Mouse (Mus musculus): ENCODE results near the gene Fkbp1b. TPM values are rescaled to one million over a fixed set of nuclear protein-coding genes. Genes with fewer than 3 reads are reported as not detected.
"Not testable (repeated sequence)": the region's sequence is repeated elsewhere in the genome, so short reads cannot be mapped to it uniquely, and the experiment has no call there.

Gene Fkbp1b
- 10 to 100 TPM; 43.8 to 54.7 TPM for total RNA-seq (2021)

DNA sequence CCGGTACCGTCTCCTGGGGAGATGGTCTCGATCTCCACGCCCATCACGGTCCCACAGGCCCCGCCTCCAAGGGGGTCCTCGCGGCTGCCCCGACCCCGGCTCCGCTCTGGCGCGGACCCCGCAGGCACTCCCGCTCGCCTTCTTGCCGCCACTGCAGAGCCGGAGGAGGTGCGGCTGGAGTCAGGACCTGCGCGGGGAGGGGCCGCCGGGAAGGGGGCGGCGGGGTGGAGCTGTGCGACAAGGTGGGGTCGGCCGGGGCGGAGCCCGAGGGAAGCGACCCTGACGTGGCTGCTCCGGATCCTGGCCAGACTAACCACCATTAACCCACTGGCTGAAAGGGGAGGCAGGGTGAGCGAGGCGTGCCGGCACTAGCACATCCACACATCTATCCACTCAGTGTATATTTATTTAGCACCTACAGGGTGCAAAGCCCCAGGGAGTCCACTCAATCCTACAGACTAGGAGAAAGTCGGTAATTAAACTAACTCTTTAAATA, at the start of gene Fkbp1b:
Fkbp1b (minus strand) TSS at position 200 of the 496 bp plus-strand sequence.
- intact Hi-C loops (cut with DNase I), result loop anchor here (5.0 kb wide), 1 partner anchor 66 kb away; the partner anchor contains the start of gene Ubxn2a
- DNase-seq (ENCODE audit: low spot score in 2 of 2), result peak; percentile 46 to 65

DNA sequence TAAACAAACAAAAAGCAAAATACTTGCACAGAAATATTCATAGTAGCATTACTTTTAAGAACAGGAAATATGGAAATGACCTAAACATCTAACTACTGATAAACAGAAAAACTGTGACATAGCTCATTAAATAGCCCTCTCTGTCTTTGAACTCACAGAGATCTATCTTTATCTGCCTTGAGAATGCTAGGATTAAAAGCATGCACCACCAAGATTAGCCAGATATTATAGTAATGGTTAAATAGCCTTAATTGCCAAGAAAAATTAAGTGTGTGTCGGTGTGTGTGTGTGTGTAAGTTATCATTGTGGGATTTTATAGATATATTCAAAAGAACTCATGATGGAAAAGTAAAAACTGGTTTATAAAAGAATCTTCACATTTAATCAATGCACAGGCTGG, 48.5 kb upstream of the Fkbp1b start:
- DNase-seq (ENCODE audit: low spot score in 2 of 2), result no peak
- intact Hi-C loops (cut with DNase I), result no loop called here

GRCm38 (mm10) chr12:4889251-4889650, 47.9 kb upstream of the Fkbp1b start:
- intact Hi-C loops (cut with DNase I), result no loop called here
- no peak for DNase-seq (ENCODE audit: low spot score in 2 of 2)

GRCm38 (mm10) chr12:4888739-4889138, 47.3 kb upstream of the Fkbp1b start:
- no peak for DNase-seq (ENCODE audit: low spot score in 2 of 2)

DNA sequence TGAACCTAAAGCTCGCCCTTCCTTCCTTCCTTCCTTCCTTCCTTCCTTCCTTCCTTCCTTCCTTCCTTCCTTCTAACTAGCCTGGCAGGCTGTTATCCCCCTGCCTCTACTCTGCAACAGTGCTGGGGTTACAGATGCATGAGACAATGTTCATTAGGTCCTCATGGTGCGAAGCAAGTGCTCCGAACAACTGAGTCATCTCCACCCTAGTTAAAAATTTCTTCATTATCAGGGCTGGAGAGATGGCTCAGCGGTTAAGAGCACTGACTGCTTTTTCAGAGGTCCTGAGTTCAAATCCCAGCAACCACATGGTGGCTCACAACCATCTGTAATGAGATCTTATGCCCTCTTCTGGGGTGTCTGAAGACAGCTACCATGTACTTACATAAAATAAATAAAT, 45.2 kb upstream of the Fkbp1b start:
- intact Hi-C loops (cut with DNase I), result not testable (repeated sequence)

More at GRCm38 (mm10) chr12:4888739-4889138, 47.3 kb upstream of the Fkbp1b start:
- intact Hi-C loops (cut with DNase I), result no loop called here

DNA sequence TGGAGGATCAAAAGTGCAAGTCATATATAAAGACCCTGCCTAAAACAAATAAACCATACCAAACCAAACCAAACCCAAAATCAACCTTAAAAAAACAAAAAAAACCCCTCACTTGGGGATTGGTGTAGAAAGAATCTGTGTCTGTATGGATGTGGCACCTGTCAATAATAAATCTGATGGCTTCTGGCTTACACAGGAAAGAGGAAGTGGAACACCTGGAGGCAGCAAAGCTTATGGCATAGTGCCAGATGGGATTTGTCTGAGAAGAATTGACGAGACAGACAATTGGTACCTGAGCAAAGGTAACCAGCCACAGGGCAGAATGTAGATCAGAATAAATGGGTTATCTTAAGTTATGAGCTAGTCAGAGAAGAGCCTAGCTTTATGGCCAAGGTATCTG, 43.7 kb upstream of the Fkbp1b start:
- DNase-seq (ENCODE audit: low spot score in 2 of 2), result no peak
- intact Hi-C loops (cut with DNase I), result no loop called here

More for the DNA sequence above, 45.2 kb upstream of the Fkbp1b start:
- not testable (repeated sequence) for DNase-seq (ENCODE audit: low spot score in 2 of 2)

DNA sequence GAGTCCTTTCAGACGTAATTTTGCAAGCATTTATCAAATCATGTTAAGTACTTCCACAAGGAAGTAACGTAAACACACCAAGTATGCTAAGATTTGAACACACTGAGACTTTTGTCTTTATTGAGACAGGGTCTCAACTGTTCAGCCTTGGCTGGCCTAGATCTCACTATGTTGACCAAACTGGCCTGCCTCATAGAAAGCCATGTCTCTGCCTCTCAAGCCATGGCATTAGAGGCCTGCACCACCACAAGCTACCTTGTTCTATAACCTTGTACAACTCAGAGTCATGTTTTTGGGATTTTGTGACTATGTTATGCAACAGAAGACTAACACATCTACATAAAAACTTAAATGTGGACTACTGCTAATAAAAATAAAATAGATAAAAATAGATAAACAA, 40.7 kb upstream of the Fkbp1b start:
- intact Hi-C loops (cut with DNase I), result no loop called here
- DNase-seq (ENCODE audit: low spot score in 2 of 2), result no peak

GRCm38 (mm10) chr12:4879048-4879447, 37.7 kb upstream of the Fkbp1b start:
- DNase-seq (ENCODE audit: low spot score in 2 of 2), result no peak

DNA sequence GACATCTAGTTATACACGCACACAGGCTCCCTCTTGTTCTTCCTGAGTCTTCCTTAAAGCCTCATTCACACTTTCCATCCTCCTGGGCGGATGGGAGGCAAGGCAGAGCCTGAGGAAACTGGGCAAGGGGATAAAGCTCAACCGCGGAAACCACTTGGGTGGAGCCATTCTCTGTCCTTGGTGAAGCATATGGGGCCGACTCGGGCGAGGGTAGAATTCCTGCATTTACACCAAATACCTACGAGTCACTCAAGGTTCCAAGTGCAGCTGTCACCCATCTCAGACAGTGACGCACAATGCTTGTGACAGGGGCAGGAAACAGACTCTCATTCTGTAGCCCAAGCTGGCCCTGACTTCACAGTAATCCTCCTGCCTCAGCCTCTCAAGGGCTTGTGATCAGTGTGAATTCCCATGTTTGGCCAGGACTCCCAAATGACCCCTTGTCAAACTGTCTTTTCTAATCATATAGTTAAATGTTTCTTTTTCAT, 36.9 kb upstream of the Fkbp1b start:
- DNase-seq (ENCODE audit: low spot score in 2 of 2), result no peak
- intact Hi-C loops (cut with DNase I), result no loop called here

More at GRCm38 (mm10) chr12:4879048-4879447, 37.7 kb upstream of the Fkbp1b start:
- intact Hi-C loops (cut with DNase I), result no loop called here

DNA sequence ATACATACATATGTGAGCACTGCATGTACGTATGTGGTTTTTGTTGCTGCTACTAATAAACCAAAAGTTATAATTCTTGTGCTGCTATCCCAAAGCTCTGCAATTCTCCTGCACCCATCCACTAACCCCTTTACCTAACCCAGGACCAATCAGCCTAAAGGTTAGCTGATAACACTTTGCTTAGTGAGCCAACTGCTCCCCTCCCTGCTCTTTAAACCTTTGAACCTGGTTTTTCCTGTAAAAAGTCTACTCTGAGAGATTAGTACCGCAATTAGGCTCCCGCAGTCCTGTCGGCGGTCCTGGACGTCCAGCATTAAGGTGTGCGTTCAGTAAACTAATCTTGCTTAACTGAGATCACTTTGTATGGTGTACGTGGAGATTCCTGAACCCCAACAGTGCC, 34.2 kb upstream of the Fkbp1b start:
- no peak for DNase-seq (ENCODE audit: low spot score in 2 of 2)
- intact Hi-C loops (cut with DNase I), result no loop called here

GRCm38 (mm10) chr12:4874161-4874927, 33.0 kb upstream of the Fkbp1b start, which contains the start of gene Mfsd2b:
Mfsd2b (minus strand) TSS chr12:4874359.
- intact Hi-C loops (cut with DNase I), result no loop called here

DNA sequence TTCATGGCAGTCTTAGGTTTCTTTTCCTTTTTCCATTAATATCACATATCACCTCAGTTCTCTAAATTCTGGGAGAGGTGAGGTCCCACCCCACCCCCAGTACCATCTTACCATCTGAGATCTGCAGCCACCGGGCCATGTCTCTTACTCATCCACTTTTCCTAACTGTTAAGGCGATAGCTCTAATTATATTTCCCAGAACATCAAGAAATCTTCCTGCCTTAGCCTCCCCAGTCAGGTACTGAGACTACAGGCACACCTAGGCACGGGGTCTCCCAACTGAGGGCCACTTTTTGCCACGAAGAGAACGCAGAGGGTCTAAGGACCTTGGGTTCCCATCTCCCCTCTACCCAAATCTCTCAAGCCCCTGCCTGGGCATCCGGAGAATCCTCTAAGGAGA, 32.1 kb upstream of the Fkbp1b start:
- no peak for DNase-seq (ENCODE audit: low spot score in 2 of 2)
- intact Hi-C loops (cut with DNase I), result no loop called here

More at GRCm38 (mm10) chr12:4874161-4874927, 33.0 kb upstream of the Fkbp1b start, which contains the start of gene Mfsd2b:
- peak; percentile 22 to 31 for DNase-seq (ENCODE audit: low spot score in 2 of 2)

DNA sequence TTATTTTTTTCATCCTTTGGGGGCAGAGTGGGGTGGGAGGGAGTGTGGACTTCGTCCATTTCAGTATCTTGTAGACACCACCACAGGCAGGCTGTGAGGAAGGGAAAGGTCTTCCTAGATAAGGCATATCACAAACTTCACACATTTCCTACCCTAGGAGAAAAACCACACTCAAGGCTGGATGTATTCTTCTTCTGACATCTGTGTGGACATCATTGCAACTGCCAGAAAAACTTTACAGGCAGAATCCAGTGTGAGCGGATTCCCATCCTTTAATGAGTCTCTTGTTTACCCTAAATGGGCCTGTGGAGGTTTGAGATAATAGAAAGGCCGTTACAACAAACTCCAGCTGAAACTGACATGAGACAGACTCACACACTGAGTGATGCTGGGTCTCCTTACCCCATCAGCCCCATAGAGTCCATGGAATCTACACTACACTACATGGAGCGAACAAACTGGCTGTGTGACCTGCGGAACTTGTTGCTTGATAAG, 31.6 kb upstream of the Fkbp1b start:
- DNase-seq (ENCODE audit: low spot score in 2 of 2), result no peak
- intact Hi-C loops (cut with DNase I), result no loop called here

- DNase-seq (ENCODE audit: low spot score in 2 of 2), result no peak
- intact Hi-C loops (cut with DNase I), result no loop called here
Measured at GRCm38 (mm10) chr12:4872273-4872672, 30.9 kb upstream of the Fkbp1b start.

DNA sequence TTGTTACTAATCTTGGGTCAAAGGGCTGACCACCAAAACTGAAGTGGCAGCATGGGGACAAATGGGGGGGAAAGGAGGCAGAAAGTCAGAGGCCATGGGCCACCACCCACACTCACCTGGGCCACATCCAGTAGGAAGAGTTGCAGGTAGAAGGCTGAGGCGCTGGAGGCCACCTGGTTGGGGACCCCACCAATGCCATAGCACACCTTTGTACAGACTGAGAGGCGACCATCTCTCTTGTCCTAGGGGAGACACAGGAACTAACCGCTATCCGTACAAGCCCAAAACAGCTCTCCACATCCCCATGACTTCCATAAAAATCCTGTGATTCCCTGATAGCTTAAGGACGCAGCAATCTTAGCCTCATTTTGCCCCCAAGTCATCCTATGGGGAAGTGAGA, 29.9 kb upstream of the Fkbp1b start:
- no peak for DNase-seq (ENCODE audit: low spot score in 2 of 2)
- intact Hi-C loops (cut with DNase I), result no loop called here

- DNase-seq (ENCODE audit: low spot score in 2 of 2), result no peak
- intact Hi-C loops (cut with DNase I), result no loop called here
Measured at GRCm38 (mm10) chr12:4868924-4869323, 27.5 kb upstream of the Fkbp1b start.

GRCm38 (mm10) chr12:4864338-4864690, 22.9 kb upstream of the Fkbp1b start:
- intact Hi-C loops (cut with DNase I), result no loop called here

DNA sequence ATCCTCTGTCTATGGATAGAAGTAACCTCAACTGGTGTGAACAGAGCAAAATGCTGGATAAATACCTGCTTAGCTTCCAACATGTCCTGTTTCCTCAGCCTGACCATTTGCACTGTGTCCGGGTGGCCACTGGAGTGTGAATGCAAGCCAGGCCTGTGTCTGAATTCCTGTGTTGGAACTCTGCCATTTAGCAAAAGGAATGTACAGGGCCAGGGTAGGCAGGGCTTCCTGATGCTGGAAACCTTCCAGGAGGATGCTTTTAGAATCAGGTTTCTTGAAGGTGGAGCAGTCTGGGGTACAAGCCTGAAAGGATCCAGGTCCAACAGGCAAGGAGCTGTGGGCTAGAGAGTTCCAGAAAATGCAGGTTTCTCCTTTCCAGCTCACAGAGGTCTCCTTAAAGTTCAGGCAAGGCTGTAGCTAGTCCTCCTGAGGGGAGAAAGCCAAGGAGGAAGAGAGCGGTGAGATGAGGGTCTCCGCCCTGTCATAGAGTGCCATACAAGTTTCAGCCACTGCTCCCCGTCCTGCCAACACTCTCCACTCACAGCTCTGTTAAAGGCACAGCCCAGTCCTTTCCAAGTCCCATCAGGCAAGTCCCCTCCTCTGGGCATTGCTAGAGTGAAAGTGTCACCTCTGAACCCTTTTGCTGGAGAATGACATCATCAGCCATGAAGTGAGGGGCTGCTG, 22.4 kb upstream of the Fkbp1b start:
- intact Hi-C loops (cut with DNase I), result no loop called here
- no peak for DNase-seq (ENCODE audit: low spot score in 2 of 2)

More at GRCm38 (mm10) chr12:4864338-4864690, 22.9 kb upstream of the Fkbp1b start:
- peak; percentile 34 to 42 for DNase-seq (ENCODE audit: low spot score in 2 of 2)

- DNase-seq (ENCODE audit: low spot score in 2 of 2), result no peak
- intact Hi-C loops (cut with DNase I), result no loop called here
Measured at GRCm38 (mm10) chr12:4862672-4863071, 21.3 kb upstream of the Fkbp1b start.

- no peak for DNase-seq (ENCODE audit: low spot score in 2 of 2)
- intact Hi-C loops (cut with DNase I), result no loop called here
Measured at GRCm38 (mm10) chr12:4859241-4859914, 18.0 kb upstream of the Fkbp1b start.

All from left cerebral cortex, postnatal 36 days (tissue).